Mouse (Mus musculus): ENCODE data around the gene Olfr122. TPM values are rescaled to one million over a fixed set of nuclear protein-coding genes. Genes with fewer than 3 reads are reported as not detected.

Olfr122 gene
- not detected in 2 replicates for total RNA-seq (2015)
- not detected in 2 replicates for total RNA-seq (2017)

- ATAC-seq (replicated peaks; ENCODE audit: poor library complexity), result no peak
These were observed at the start of gene Olfr122 for GRCm38 (mm10) chr17:37768307-37768706. Gene Olfr122, plus strand, starts transcription at chr17:37768607.

GRCm38 (mm10) chr17:37721508-37721907 is 46.9 kb upstream of the Olfr122 start, which contains the start of gene Olfr120:
Gene Olfr120, plus strand, starts transcription at chr17:37721808.
- no peak for ATAC-seq (replicated peaks; ENCODE audit: poor library complexity)

DNA sequence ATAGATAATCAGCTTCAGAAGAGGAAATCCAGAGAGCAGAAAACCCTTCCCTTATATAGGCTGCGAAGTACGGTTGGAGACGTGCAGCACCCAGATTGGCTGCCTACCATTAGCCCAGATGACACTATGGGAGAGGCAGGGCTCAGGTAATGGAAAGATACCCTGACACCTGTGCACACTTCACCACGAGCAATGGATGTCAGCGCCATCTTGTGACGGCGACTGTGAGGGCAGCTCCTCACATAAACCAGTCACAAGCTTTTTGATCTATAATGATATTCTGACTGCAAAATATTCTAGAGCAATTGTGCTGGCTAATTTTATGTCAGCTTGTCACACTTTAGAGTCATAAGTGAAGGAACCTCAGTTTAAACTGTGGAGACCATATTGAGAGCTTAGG is 30.3 kb upstream of the Olfr122 start:
- ATAC-seq (replicated peaks; ENCODE audit: poor library complexity), result no peak

DNA sequence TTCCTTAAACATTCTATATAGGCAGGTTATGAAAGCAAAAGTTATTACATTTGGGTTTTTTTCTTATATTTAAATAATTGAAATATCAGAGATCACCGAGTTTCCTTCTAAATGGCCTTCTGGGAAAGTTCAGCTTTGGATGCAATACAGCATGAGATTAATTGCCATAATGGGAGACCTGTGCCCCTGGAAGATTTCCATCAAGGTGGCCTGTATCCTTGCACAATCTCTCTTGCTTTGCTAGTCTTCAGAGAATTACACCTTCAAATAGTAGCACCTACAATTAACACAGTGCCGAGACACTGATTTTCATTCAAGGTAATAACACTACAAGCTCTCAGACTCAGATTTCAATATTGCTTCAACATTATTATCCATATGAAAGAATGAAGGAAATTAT is 24.8 kb downstream of the Olfr122 start, which contains the start of gene Olfr123:
TSS of gene Olfr123 (plus strand) at position 301 of the 400 bp plus-strand sequence.
- ATAC-seq (replicated peaks; ENCODE audit: poor library complexity), result no peak

GRCm38 (mm10) chr17:37799588-37799987 is 31.2 kb downstream of the Olfr122 start, which contains the start of gene Olfr124:
Gene Olfr124, plus strand, starts transcription at chr17:37799888.
- ATAC-seq (replicated peaks; ENCODE audit: poor library complexity), result no peak

Other genes starting within 250 kb of the Olfr122 start
- gene Olfr112, start 199.2 kb upstream of the Olfr122 start, total RNA-seq (2015), result not detected in 2 replicates
- not detected in 2 replicates for gene Olfr112, start 199.2 kb upstream of the Olfr122 start, total RNA-seq (2017)
- gene Olfr113, start 190.9 kb upstream of the Olfr122 start, total RNA-seq (2015), result not detected in 2 replicates
- gene Olfr113, start 190.9 kb upstream of the Olfr122 start, total RNA-seq (2017), result not detected in 2 replicates
- gene Olfr114, start 175.9 kb upstream of the Olfr122 start, total RNA-seq (2015), result not detected in 2 replicates
- gene Olfr114, start 175.9 kb upstream of the Olfr122 start, total RNA-seq (2017), result not detected in 2 replicates
- gene Olfr115, start 141.5 kb upstream of the Olfr122 start, total RNA-seq (2015), result not detected in 2 replicates
- not detected in 2 replicates for gene Olfr115, start 141.5 kb upstream of the Olfr122 start, total RNA-seq (2017)
- gene Olfr116, start 141.4 kb upstream of the Olfr122 start, total RNA-seq (2015), result not detected in 2 replicates
- gene Olfr116, start 141.4 kb upstream of the Olfr122 start, total RNA-seq (2017), result not detected in 2 replicates
- gene Olfr117, start 104.8 kb upstream of the Olfr122 start, total RNA-seq (2015), result not detected in 2 replicates
- not detected in 2 replicates for gene Olfr117, start 104.8 kb upstream of the Olfr122 start, total RNA-seq (2017)
- not detected in 2 replicates for gene Olfr118, start 101.6 kb upstream of the Olfr122 start, total RNA-seq (2015)
- not detected in 2 replicates for gene Olfr118, start 101.6 kb upstream of the Olfr122 start, total RNA-seq (2017)
- gene Olfr119, start 72.0 kb upstream of the Olfr122 start, total RNA-seq (2015), result not detected in 2 replicates
- not detected in 2 replicates for gene Olfr119, start 72.0 kb upstream of the Olfr122 start, total RNA-seq (2017)
- gene Olfr120, start 46.8 kb upstream of the Olfr122 start, total RNA-seq (2015), result not detected in 2 replicates
- not detected in 2 replicates for gene Olfr120, start 46.8 kb upstream of the Olfr122 start, total RNA-seq (2017)
- gene Olfr121, start 19.8 kb upstream of the Olfr122 start, total RNA-seq (2015), result not detected in 2 replicates
- gene Olfr121, start 19.8 kb upstream of the Olfr122 start, total RNA-seq (2017), result not detected in 2 replicates
- not detected in 2 replicates for gene Olfr123, start 24.9 kb downstream of the Olfr122 start, total RNA-seq (2015)
- gene Olfr123, start 24.9 kb downstream of the Olfr122 start, total RNA-seq (2017), result not detected in 2 replicates
- not detected in 2 replicates for gene Olfr124, start 31.3 kb downstream of the Olfr122 start, total RNA-seq (2015)
- not detected in 2 replicates for gene Olfr124, start 31.3 kb downstream of the Olfr122 start, total RNA-seq (2017)
- gene Olfr125, start 64.3 kb downstream of the Olfr122 start, total RNA-seq (2015), result not detected in 2 replicates
- gene Olfr125, start 64.3 kb downstream of the Olfr122 start, total RNA-seq (2017), result not detected in 2 replicates
- not detected in 2 replicates for gene Olfr126, start 78.9 kb downstream of the Olfr122 start, total RNA-seq (2015)
- not detected in 2 replicates for gene Olfr126, start 78.9 kb downstream of the Olfr122 start, total RNA-seq (2017)
- gene Olfr127, start 131.8 kb downstream of the Olfr122 start, total RNA-seq (2015), result not detected in 2 replicates
- gene Olfr127, start 131.8 kb downstream of the Olfr122 start, total RNA-seq (2017), result not detected in 2 replicates
- gene Olfr128, start 151.9 kb downstream of the Olfr122 start, total RNA-seq (2015), result not detected in 2 replicates
- gene Olfr128, start 151.9 kb downstream of the Olfr122 start, total RNA-seq (2017), result not detected in 2 replicates
- gene Olfr761, start 184.5 kb downstream of the Olfr122 start, total RNA-seq (2015), result not detected in 2 replicates
- not detected in 2 replicates for gene Olfr761, start 184.5 kb downstream of the Olfr122 start, total RNA-seq (2017)

Measured in megakaryocyte progenitor cell, adult 5-6 weeks (primary cell).